Mouse (Mus musculus) forebrain, postnatal 0 days (tissue): ENCODE measurements at regions not wholly inside any gene's neighbourhood (a gene's known extent, or its start where the extent isn't known, plus 50 kb on each side); places are given as distances from the start of the nearest gene placed in this dataset.

ENCODE experiments used
- ATAC-seq: fragments of 200-750 bp; cut with Nextera tagmentation; 2 replicates; pipeline ENCODE4 v1.8.0; 2017; ENCODE audit warnings: mild to moderate bottlenecking, moderate library complexity
- DNase-seq: peaks from one replicate; pipeline ENCODE4 v3.0.0-alpha.2; 2015
- H3K27ac ChIP-seq: fragments of 300-500 bp; sonication (generic); 2 replicates; pipeline ENCODE4 v1.5.1; 2014; ENCODE audit warnings: low read depth, mild to moderate bottlenecking, antibody characterized with exemption, low read length, moderate library complexity, mixed read lengths
- H3K27me3 ChIP-seq: fragments of 300-500 bp; sonication (generic); 2 replicates; pipeline ENCODE4 v1.6.1; 2014; ENCODE audit warnings: mild to moderate bottlenecking, low read length, mixed read lengths; ENCODE audit not compliant: insufficient read depth
- H3K36me3 ChIP-seq: fragments of 300-500 bp; sonication (generic); 2 replicates; pipeline ENCODE4 v1.6.1; 2014; ENCODE audit warnings: mild to moderate bottlenecking, moderate library complexity; ENCODE audit not compliant: insufficient read depth
- H3K4me1 ChIP-seq: fragments of 300-500 bp; sonication (generic); 2 replicates; pipeline ENCODE4 v1.6.1; 2014; ENCODE audit warnings: antibody characterized with exemption; ENCODE audit not compliant: insufficient read depth
- H3K4me2 ChIP-seq: fragments of 300-500 bp; sonication (generic); 2 replicates; pipeline ENCODE4 v1.6.1; 2014; ENCODE audit warnings: low read depth, mild to moderate bottlenecking, moderate library complexity
- H3K4me3 ChIP-seq: fragments of 300-500 bp; sonication (generic); 2 replicates; pipeline ENCODE4 v1.5.1; 2014; ENCODE audit warnings: low read depth, low read length, mixed read lengths
- H3K9ac ChIP-seq: fragments of 300-500 bp; sonication (generic); 2 replicates; pipeline ENCODE4 v1.6.1; 2014; ENCODE audit warnings: mild to moderate bottlenecking
- H3K9me3 ChIP-seq: fragments of 300-500 bp; sonication (generic); 2 replicates; pipeline ENCODE4 v1.6.1; 2016; ENCODE audit warnings: low read length
- CTCF ChIP-seq: sonication (generic); IDR thresholded peaks from 2 replicates; pipeline ENCODE4 v1.5.1; 2016; ENCODE audit warnings: antibody characterized with exemption, control low read depth, low read depth
- WGBS: fragments of 180-500 bp; shearing (Covaris S2); extraction: QIAGEN DNeasy Blood & Tissue Kit; methylation state at CpG from one replicate; pipeline ENCODE4 v1.1.7; 2014; 5-methylcytosine and 5-hydroxymethylcytosine counted together

- no peak for ATAC-seq
- H3K4me2 ChIP-seq: no peak overlapping the region
- no peak overlapping the region for H3K9ac ChIP-seq
- DNase-seq: no peak
- H3K27ac ChIP-seq: no peak overlapping the region
- no peaks in the 10 kb centered on the region for H3K36me3 ChIP-seq
- TF ChIP-seq CTCF: no peak
- H3K9me3 ChIP-seq: no peaks in the 10 kb centered on the region
- no peaks in the 10 kb centered on the region for H3K4me1 ChIP-seq
- no peaks in the 10 kb centered on the region for H3K27me3 ChIP-seq
- 84% methylated on average over 2 of the region's 2 CpGs for WGBS
- H3K4me3 ChIP-seq: no peak overlapping the region
These were observed 587.5 kb downstream of the Bcl11a start for GRCm38 (mm10) chr11:24665310-24665709.

- Histone ChIP-seq H3K4me3 (no peak overlapping the region), H3K9me3 (no peaks in the 10 kb centered on the region), H3K36me3 (no peaks in the 10 kb centered on the region), H3K4me2 (no peak overlapping the region), H3K4me1 (no peaks in the 10 kb centered on the region), H3K9ac (no peak overlapping the region), H3K27me3 (no peaks in the 10 kb centered on the region), H3K27ac (no peak overlapping the region)
- WGBS: 93% methylated on average over 4 of the region's 4 CpGs
- ATAC-seq (no peak), DNase-seq (no peak)
- no peak for TF ChIP-seq CTCF
These were observed 593.8 kb downstream of the Bcl11a start for GRCm38 (mm10) chr11:24671662-24672061.

- ATAC-seq: no peak
- H3K36me3 ChIP-seq: no peaks in the 10 kb centered on the region
- no peak overlapping the region for H3K9ac ChIP-seq
- DNase-seq: no peak
- H3K9me3 ChIP-seq: no peaks in the 10 kb centered on the region
- no peak overlapping the region for H3K4me2 ChIP-seq
- 72% methylated on average over 7 of the region's 7 CpGs for WGBS
- no peak overlapping the region for H3K27ac ChIP-seq
- TF ChIP-seq CTCF: no peak
- no peaks in the 10 kb centered on the region for H3K27me3 ChIP-seq
- H3K4me3 ChIP-seq: no peak overlapping the region
- H3K4me1 ChIP-seq: no peaks in the 10 kb centered on the region
These were observed 595.7 kb downstream of the Bcl11a start for GRCm38 (mm10) chr11:24673248-24674207.

GRCm38 (mm10) chr11:24674208-24674571 lies 596.3 kb downstream of the Bcl11a start:
- H3K4me3 ChIP-seq: no peak overlapping the region
- H3K4me2 ChIP-seq: no peak overlapping the region
- TF ChIP-seq CTCF: no peak
- H3K9ac ChIP-seq: no peak overlapping the region
- no peak overlapping the region for H3K27ac ChIP-seq
- DNase-seq (no peak), ATAC-seq (no peak)
- H3K36me3 ChIP-seq: no peaks in the 10 kb centered on the region
- 78% methylated on average over 4 of the region's 4 CpGs for WGBS
- no peaks in the 10 kb centered on the region for H3K9me3 ChIP-seq
- no peaks in the 10 kb centered on the region for H3K27me3 ChIP-seq
- H3K4me1 ChIP-seq: no peaks in the 10 kb centered on the region

GRCm38 (mm10) chr11:24677016-24677415 lies 599.2 kb downstream of the Bcl11a start:
- H3K4me2 ChIP-seq: no peak overlapping the region
- no peak for TF ChIP-seq CTCF
- H3K4me1 ChIP-seq: no peaks in the 10 kb centered on the region
- no peak for ATAC-seq
- no peak overlapping the region for H3K27ac ChIP-seq
- no peak overlapping the region for H3K4me3 ChIP-seq
- DNase-seq: no peak
- no peaks in the 10 kb centered on the region for H3K9me3 ChIP-seq
- H3K9ac ChIP-seq: no peak overlapping the region
- H3K36me3 ChIP-seq: no peaks in the 10 kb centered on the region
- WGBS: 70% methylated on average over 4 of the region's 4 CpGs
- no peaks in the 10 kb centered on the region for H3K27me3 ChIP-seq

GRCm38 (mm10) chr11:24679581-24679980 lies 601.7 kb downstream of the Bcl11a start:
- no peaks in the 10 kb centered on the region for H3K36me3 ChIP-seq
- TF ChIP-seq CTCF: no peak
- no peaks in the 10 kb centered on the region for H3K4me1 ChIP-seq
- no peak overlapping the region for H3K4me3 ChIP-seq
- H3K9me3 ChIP-seq: no peaks in the 10 kb centered on the region
- 88% methylated on average over 5 of the region's 5 CpGs for WGBS
- ATAC-seq (no peak), DNase-seq (no peak)
- H3K27ac ChIP-seq: no peak overlapping the region
- H3K9ac ChIP-seq: no peak overlapping the region
- no peak overlapping the region for H3K4me2 ChIP-seq
- no peaks in the 10 kb centered on the region for H3K27me3 ChIP-seq

- no peak for DNase-seq
- Histone ChIP-seq H3K4me3 (no peak overlapping the region), H3K27me3 (no peaks in the 10 kb centered on the region), H3K4me2 (no peak overlapping the region), H3K36me3 (no peaks in the 10 kb centered on the region), H3K27ac (no peak overlapping the region), H3K4me1 (no peaks in the 10 kb centered on the region), H3K9me3 (no peaks in the 10 kb centered on the region), H3K9ac (no peak overlapping the region)
- TF ChIP-seq CTCF: no peak
- no peak for ATAC-seq
- 69% methylated on average over 4 of the region's 4 CpGs for WGBS
These were observed 604.6 kb downstream of the Bcl11a start for GRCm38 (mm10) chr11:24682423-24682822.
